Comparison of ENCODE assay signal across 10 mouse cellular contexts in the genomic region with DNA sequence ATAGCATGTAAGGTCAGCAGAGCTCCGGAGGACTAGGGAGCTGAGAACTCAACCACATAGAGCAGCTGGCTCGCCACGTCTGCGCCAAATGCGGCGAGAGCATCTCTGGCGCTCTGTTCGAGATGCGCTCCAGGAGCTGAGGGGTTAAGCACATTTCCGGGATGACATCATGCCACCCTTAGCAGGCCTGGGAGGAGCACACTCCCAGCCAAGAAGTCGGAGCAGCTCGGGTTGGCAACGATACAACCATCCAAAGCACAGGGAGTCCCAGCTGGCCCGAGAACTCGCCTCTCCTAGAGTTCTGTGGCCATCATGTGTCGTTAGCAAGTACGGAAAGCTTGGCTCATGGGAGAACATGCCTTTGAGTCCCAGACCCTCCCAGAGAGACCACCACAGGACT. TPM values are rescaled to one million over a fixed set of nuclear protein-coding genes. Genes with fewer than 3 reads are reported as not detected.
DNase-seq lines count a peak whose midpoint lies in the region; ATAC-seq and TF ChIP-seq lines count a peak whose summit lies in the region.
"Had no signal": no experiment of that assay in that cellular context is flagged by ENCODE, and none has a peak within 500 bp of the region (broad histone marks: within the 10 kb centered on the region; RNA-seq: fewer than 3 reads in every experiment).

No protein-coding gene starts in this region.

- no peak for DNase-seq in frontal cortex, postnatal 36 days (ENCODE audit: low spot score in 2 of 2)
- peak; percentile 75 for DNase-seq in brain, adult 2 months (ENCODE audit: low read depth, low spot score)
- peak; percentile 77 to 78 for DNase-seq in heart, adult 9 months (ENCODE audit: low spot score in 2 of 2)
- DNase-seq in lung, postnatal 0 days (ENCODE audit: low spot score) = peak; percentile 57
- DNase-seq in midbrain, embryonic 10.5 days (ENCODE audit: low spot score) = no peak
- no peak for DNase-seq in spleen, postnatal 4 days (ENCODE audit: low spot score in 2 of 2)
- no peak for DNase-seq in thymus, postnatal 4 days
- DNase-seq: thymus, postnatal 36 days had no signal

- H3K4me3 ChIP-seq in lung, postnatal 0 days (ENCODE audit: low read depth, low read length) = no peak overlapping the region
- H3K4me3 ChIP-seq in midbrain, embryonic 10.5 days = no peak overlapping the region
- H3K4me3 ChIP-seq: midbrain, embryonic 12.5 days had no signal

- H3K4me2 ChIP-seq in lung, postnatal 0 days (replicated peaks; ENCODE audit: low read depth, low read length) = no peak overlapping the region
- H3K4me2 ChIP-seq: midbrain, embryonic 12.5 days had no signal

- WGBS in lung, postnatal 0 days = 57% methylated on average over 17 of the region's 17 CpGs
- 86% methylated on average over 17 of the region's 17 CpGs for WGBS in midbrain, embryonic 10.5 days

- peak; percentile 51 for ATAC-seq in frontal cortex, adult (ENCODE audit: low TSS enrichment)
- peak; percentile 72 for ATAC-seq in lung, postnatal 0 days

- no peaks in the 10 kb centered on the region for H3K4me1 ChIP-seq in lung, postnatal 0 days (ENCODE audit: insufficient read depth, low read depth, low read length)
- peaks cover 10% of the 10 kb centered on the region for H3K4me1 ChIP-seq in midbrain, embryonic 10.5 days

- no peaks in the 10 kb centered on the region for H3K9me3 ChIP-seq in lung, postnatal 0 days (ENCODE audit: low read length)
- no peaks in the 10 kb centered on the region for H3K9me3 ChIP-seq in midbrain, embryonic 10.5 days (replicated peaks)
- H3K9me3 ChIP-seq: midbrain, embryonic 12.5 days had no signal

- H3K27me3 ChIP-seq in lung, postnatal 0 days (replicated peaks; ENCODE audit: insufficient read depth, low read length) = no peaks in the 10 kb centered on the region; the same call in 1 of the 2 replicates
- peaks cover 24% of the 10 kb centered on the region for H3K27me3 ChIP-seq in midbrain, embryonic 10.5 days (ENCODE audit: low read depth, poor library complexity, severe bottlenecking)

- TF ChIP-seq CTCF in lung, postnatal 0 days (IDR thresholded peaks at IDR 0.05) = no peak

- H3K36me3 ChIP-seq in lung, postnatal 0 days (ENCODE audit: insufficient read depth, low read length) = no peaks in the 10 kb centered on the region
- H3K36me3 ChIP-seq in midbrain, embryonic 10.5 days = no peaks in the 10 kb centered on the region
- H3K36me3 ChIP-seq: midbrain, embryonic 12.5 days had no signal

- TF ChIP-seq EP300 in lung, postnatal 0 days (IDR thresholded peaks at IDR 0.05) = no peak

- no peak overlapping the region for H3K27ac ChIP-seq in lung, postnatal 0 days (ENCODE audit: low read length)
- H3K27ac ChIP-seq in midbrain, embryonic 10.5 days (replicated peaks) = no peak overlapping the region
- H3K27ac ChIP-seq: midbrain, embryonic 12.5 days had no signal

- H3K9ac ChIP-seq in lung, postnatal 0 days (replicated peaks; ENCODE audit: low read depth) = no peak overlapping the region
- H3K9ac ChIP-seq: midbrain, embryonic 12.5 days had no signal

RNA-seq across cellular contexts. Expression of gene Ldb3, which starts 22.8 kb away (rescaled TPM):
- 2.6 and 3.3 TPM in 2 replicates for polyA plus RNA-seq in lung, postnatal 0 days (2015; fragmentation: Nextera tagmentation; extraction: Ambion mirVana)
- 0.02 TPM in 1 of 2 replicates, not detected in the other for polyA plus RNA-seq in midbrain, embryonic 10.5 days (2016; fragmentation: Nextera tagmentation; extraction: Ambion mirVana)

RNA-seq across cellular contexts. Expression of gene Opn4, which starts 34.2 kb away (rescaled TPM):
- polyA plus RNA-seq in lung, postnatal 0 days (2015; fragmentation: Nextera tagmentation; extraction: Ambion mirVana) = 0.12 and 0.15 TPM in 2 replicates
- 0.12 and 0.35 TPM in 2 replicates for polyA plus RNA-seq in midbrain, embryonic 10.5 days (2016; fragmentation: Nextera tagmentation; extraction: Ambion mirVana)
- polyA plus RNA-seq: midbrain, embryonic 12.5 days had no signal

RNA-seq across cellular contexts. Expression of gene 9230112D13Rik, which starts 43.1 kb away (rescaled TPM):
- not detected in 2 replicates for polyA plus RNA-seq in lung, postnatal 0 days (2015; fragmentation: Nextera tagmentation; extraction: Ambion mirVana)
- not detected in 2 replicates for polyA plus RNA-seq in midbrain, embryonic 10.5 days (2016; fragmentation: Nextera tagmentation; extraction: Ambion mirVana)
- polyA plus RNA-seq: midbrain, embryonic 12.5 days had no signal

Comparison
In these comparisons a context has a peak if more than half of its experiments do, and no peak if none do; other contexts are left out.
1. DNase-seq: peak in brain, adult 2 months (single experiment), heart, adult 9 months (2 of 2) and lung, postnatal 0 days (single experiment); none in frontal cortex, postnatal 36 days (0 of 2), midbrain, embryonic 10.5 days (single experiment), spleen, postnatal 4 days (0 of 2) and thymus, postnatal 4 days (single experiment).